Mouse (Mus musculus) bone marrow, adult 2 months (tissue): ENCODE data around the gene Ppp2r5d. TPM values are rescaled to one million over a fixed set of nuclear protein-coding genes. Genes with fewer than 3 reads are reported as not detected.

Experiments used
- H3K27ac ChIP-seq: fragments of 200-500 bp; 2 replicates; pipeline ENCODE4 v1.5.1; 2012; ENCODE audit warnings: low read depth, mild to moderate bottlenecking, control low read depth, inconsistent platforms, low read length; ENCODE audit not compliant: control insufficient read depth, poor library complexity, insufficient read depth
- H3K4me1 ChIP-seq: fragments of 200-500 bp; 2 replicates; pipeline ENCODE4 v1.6.1; 2011; ENCODE audit warnings: low read length; ENCODE audit not compliant: control insufficient read depth, insufficient read depth
- H3K4me3 ChIP-seq: fragments of 200-500 bp; replicated peaks from 2 replicates; pipeline ENCODE3; 2011; ENCODE audit warnings: mild to moderate bottlenecking, low read depth, low read length, control low read depth; ENCODE audit not compliant: control insufficient read depth
- CTCF ChIP-seq: fragments of 200-500 bp; IDR thresholded peaks from 2 replicates; pipeline ENCODE4 v1.5.1; 2011; ENCODE audit warnings: low read length, control low read depth; ENCODE audit not compliant: control insufficient read depth, insufficient read depth
- POLR2A ChIP-seq: fragments of 200-500 bp; IDR thresholded peaks from 2 replicates; pipeline ENCODE4 v1.6.1; 2011; ENCODE audit warnings: low read depth, mild to moderate bottlenecking, control low read depth, low read length, borderline replicate concordance; ENCODE audit not compliant: control insufficient read depth
- WGBS: fragments of 180-500 bp; shearing (Covaris S2); methylation state at CpG from one replicate; pipeline ENCODE4 v1.1.7; 2018; 5-methylcytosine and 5-hydroxymethylcytosine counted together
- polyA plus RNA-seq: library from polyadenylated mRNA; stranded (reverse); fragments of >200 nt; gene quantifications from 2 replicates; pipeline ENCODE4 v1.2.4, GENCODE M21; 2011; ENCODE audit warnings: low replicate concordance; ENCODE audit not compliant: missing spikeins, insufficient read depth, insufficient read length

Ppp2r5d gene
- polyA plus RNA-seq, 1 experiment: 47.1 TPM

- Histone ChIP-seq H3K4me3 (no peak overlapping the region), H3K4me1 (peaks cover 3% of the 10 kb centered on the region; the same call in 1 of the 2 replicates), H3K27ac (no peak overlapping the region)
- WGBS: 93% methylated on average over 9 of the region's 9 CpGs
- no peak for TF ChIP-seq POLR2A
- no peak for TF ChIP-seq CTCF
Observed at GRCm38 (mm10) chr17:46648436-46648835, 56.5 kb downstream of the Ppp2r5d start.

- H3K4me1 ChIP-seq: peaks cover 3% of the 10 kb centered on the region; the same call in 1 of the 2 replicates
- 83% methylated on average over 7 of the region's 7 CpGs for WGBS
- H3K4me3 ChIP-seq: no peak overlapping the region
- H3K27ac ChIP-seq: no peak overlapping the region
- TF ChIP-seq CTCF (no peak), POLR2A (no peak)
Observed at GRCm38 (mm10) chr17:46647279-46647678, 57.6 kb downstream of the Ppp2r5d start.

GRCm38 (mm10) chr17:46646322-46646662 lies 58.6 kb downstream of the Ppp2r5d start:
- under 1% methylated on average over 19 of the region's 19 CpGs for WGBS
- peak overlapping the region; percentile 85 for H3K27ac ChIP-seq
- TF ChIP-seq CTCF (no peak), POLR2A (no peak)
- H3K4me1 ChIP-seq: peaks cover 3% of the 10 kb centered on the region; the same call in 1 of the 2 replicates
- peak overlapping the region; percentile 99 for H3K4me3 ChIP-seq

GRCm38 (mm10) chr17:46645561-46646321 lies 59.2 kb downstream of the Ppp2r5d start, which contains the start of the genes Klc4 and Mrpl2:
Klc4 (minus strand) TSS chr17:46646022.
Mrpl2 (plus strand) TSS chr17:46646229.
- peaks cover 2% of the 10 kb centered on the region; the same call in 1 of the 2 replicates for H3K4me1 ChIP-seq
- under 1% methylated on average over 53 of the region's 53 CpGs for WGBS
- TF ChIP-seq CTCF: no peak
- peak; percentile 87; the same call in 1 of the 2 replicates for TF ChIP-seq POLR2A
- peak within 1 kb of the TSS; percentile 99 for H3K4me3 ChIP-seq
- H3K27ac ChIP-seq: peak within 1 kb of the TSS; percentile 85

GRCm38 (mm10) chr17:46644916-46645475 lies 59.9 kb downstream of the Ppp2r5d start:
- TF ChIP-seq POLR2A (no peak), CTCF (no peak)
- 10% methylated on average over 11 of the region's 11 CpGs for WGBS
- Histone ChIP-seq H3K4me3 (peak overlapping the region; percentile 99), H3K27ac (peak overlapping the region; percentile 85), H3K4me1 (no peaks in the 10 kb centered on the region; the same call in 1 of the 2 replicates)

- H3K4me1 ChIP-seq: no peaks in the 10 kb centered on the region
- no peak overlapping the region for H3K27ac ChIP-seq
- no peak for TF ChIP-seq CTCF
- 87% methylated on average over 12 of the region's 12 CpGs for WGBS
- H3K4me3 ChIP-seq: no peak overlapping the region
Observed at GRCm38 (mm10) chr17:46644152-46644805, 60.6 kb downstream of the Ppp2r5d start.

- WGBS: 87% methylated on average over 17 of the region's 17 CpGs
- Histone ChIP-seq H3K4me1 (no peaks in the 10 kb centered on the region; the same call in 1 of the 2 replicates), H3K4me3 (no peak overlapping the region), H3K27ac (no peak overlapping the region)
- TF ChIP-seq POLR2A: no peak
- TF ChIP-seq CTCF: no peak
Observed at GRCm38 (mm10) chr17:46642060-46642459, 62.9 kb downstream of the Ppp2r5d start.

- H3K4me3 ChIP-seq: no peak overlapping the region
- no peak overlapping the region for H3K27ac ChIP-seq
- 44% methylated on average over 9 of the region's 9 CpGs for WGBS
- no peaks in the 10 kb centered on the region; the same call in 1 of the 2 replicates for H3K4me1 ChIP-seq
- TF ChIP-seq CTCF: no peak
- TF ChIP-seq POLR2A: no peak
Observed at GRCm38 (mm10) chr17:46639929-46640328, 65.0 kb downstream of the Ppp2r5d start.
